Mouse (Mus musculus) liver, adult 2 months (tissue): ENCODE data around the gene Ssh1. TPM values are rescaled to one million over a fixed set of nuclear protein-coding genes. Genes with fewer than 3 reads are reported as not detected.

Experiments
- DNase-seq: peaks from one replicate; pipeline ENCODE4 v3.0.0-alpha.2; 2011; ENCODE audit warnings: low read depth, low spot score; ENCODE audit errors: extremely low read depth
- H3K27ac ChIP-seq: fragments of 200-500 bp; replicated peaks from 2 replicates; pipeline ENCODE4 v1.5.1; 2012; ENCODE audit warnings: low read depth, mild to moderate bottlenecking, control low read depth, inconsistent platforms, low read length; ENCODE audit not compliant: insufficient read depth
- H3K27me3 ChIP-seq: fragments of 200-500 bp; 2 replicates; pipeline ENCODE4 v1.6.1; 2012; ENCODE audit warnings: mild to moderate bottlenecking, moderate library complexity, low read length, inconsistent platforms; ENCODE audit not compliant: control insufficient read depth, insufficient read depth
- H3K36me3 ChIP-seq: fragments of 200-500 bp; 2 replicates; pipeline ENCODE4 v1.6.1; 2012; ENCODE audit warnings: low read length, inconsistent platforms; ENCODE audit not compliant: control insufficient read depth, insufficient read depth
- H3K4me1 ChIP-seq: fragments of 200-500 bp; 2 replicates; pipeline ENCODE4 v1.6.1; 2011; ENCODE audit warnings: low read length; ENCODE audit not compliant: control insufficient read depth, insufficient read depth
- H3K4me3 ChIP-seq: fragments of 200-500 bp; 2 replicates; pipeline ENCODE4 v1.5.1; 2011; ENCODE audit warnings: low read depth, mild to moderate bottlenecking, control low read depth, low read length, moderate library complexity; ENCODE audit not compliant: insufficient read depth
- H3K79me2 ChIP-seq: fragments of 200-500 bp; 2 replicates; pipeline ENCODE4 v1.6.1; 2012; ENCODE audit warnings: inconsistent platforms, mild to moderate bottlenecking, low read length, moderate library complexity; ENCODE audit not compliant: control insufficient read depth, insufficient read depth
- H3K9ac ChIP-seq: fragments of 200-500 bp; 2 replicates; pipeline ENCODE4 v1.6.1; 2012; ENCODE audit warnings: low read depth, mild to moderate bottlenecking, control low read depth, inconsistent platforms, low read length
- CTCF ChIP-seq: fragments of 200-500 bp; IDR thresholded peaks from 2 replicates; pipeline ENCODE4 v1.5.1; 2011; ENCODE audit warnings: low read depth, low read length, control low read depth
- POLR2A ChIP-seq: fragments of 200-500 bp; IDR thresholded peaks from 2 replicates; pipeline ENCODE4 v1.6.1; 2011; ENCODE audit warnings: low read length, control low read depth; ENCODE audit not compliant: insufficient read depth; ENCODE audit errors: extremely low read depth
- WGBS: fragments of 180-500 bp; shearing (Covaris S2); methylation state at CpG from one replicate; pipeline ENCODE4 v1.1.7; 2018; 5-methylcytosine and 5-hydroxymethylcytosine counted together
- polyA plus RNA-seq: library from polyadenylated mRNA; depleted of rRNA; stranded (reverse); fragments of >200 nt; gene quantifications from 2 replicates; pipeline ENCODE4 v1.2.3, GENCODE M21; 2012
- total RNA-seq: library from RNA; depleted of rRNA; stranded (reverse); fragments of >200 nt; gene quantifications from 2 replicates; pipeline ENCODE4 v1.2.3, GENCODE M21; 2014

Gene Ssh1
- total and polyA plus RNA-seq, 2 experiments = 1.6 to 5.5 TPM

DNA sequence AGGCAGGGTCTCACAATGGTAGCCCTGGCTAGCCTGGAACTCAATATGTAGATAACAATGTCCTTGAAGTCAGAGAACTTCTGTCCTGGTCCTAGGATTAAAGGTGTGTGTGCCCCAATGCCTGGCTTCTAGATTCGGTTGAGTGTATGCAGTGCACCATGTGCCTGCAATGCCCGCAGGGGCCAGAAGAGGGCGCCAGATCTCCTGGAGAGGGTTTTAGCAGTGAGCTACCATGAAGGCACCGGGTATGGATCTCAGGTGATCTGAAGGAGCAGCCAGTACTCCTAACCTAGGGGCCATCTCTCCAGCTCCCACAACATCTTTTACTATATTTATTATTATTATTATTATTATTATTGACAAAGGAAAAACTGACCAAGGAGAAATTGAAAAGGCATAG is 37.2 kb downstream of the Ssh1 start:
- Histone ChIP-seq H3K27me3 (no peaks in the 10 kb centered on the region), H3K4me1 (peaks cover 4% of the 10 kb centered on the region; the same call in 1 of the 2 replicates), H3K4me3 (no peak overlapping the region), H3K79me2 (no peaks in the 10 kb centered on the region), H3K36me3 (peaks cover 14% of the 10 kb centered on the region; the same call in 1 of the 2 replicates), H3K9ac (no peak overlapping the region), H3K27ac (no peak overlapping the region)
- TF ChIP-seq POLR2A (no peak), CTCF (peak; percentile 98)
- DNase-seq = peak; percentile 41
- WGBS = 8% methylated on average over 4 of the region's 4 CpGs

- Histone ChIP-seq H3K4me1 (peaks cover 4% of the 10 kb centered on the region; the same call in 1 of the 2 replicates), H3K9ac (no peak overlapping the region), H3K79me2 (no peaks in the 10 kb centered on the region), H3K27ac (no peak overlapping the region), H3K4me3 (no peak overlapping the region), H3K27me3 (no peaks in the 10 kb centered on the region), H3K36me3 (peaks cover 19% of the 10 kb centered on the region; the same call in 1 of the 2 replicates)
- 90% methylated on average over 8 of the region's 8 CpGs for WGBS
- DNase-seq = no peak
- no peak for TF ChIP-seq POLR2A
Measured at GRCm38 (mm10) chr5:113955691-113956090, 38.0 kb downstream of the Ssh1 start.

- TF ChIP-seq CTCF (no peak), POLR2A (no peak)
- Histone ChIP-seq H3K4me3 (no peak overlapping the region), H3K27ac (no peak overlapping the region), H3K9ac (no peak overlapping the region), H3K36me3 (peaks cover 22% of the 10 kb centered on the region; the same call in 1 of the 2 replicates), H3K4me1 (peaks cover 4% of the 10 kb centered on the region; the same call in 1 of the 2 replicates), H3K79me2 (no peaks in the 10 kb centered on the region), H3K27me3 (no peaks in the 10 kb centered on the region)
- 82% methylated on average over 5 of the region's 5 CpGs for WGBS
- DNase-seq = no peak
Measured at GRCm38 (mm10) chr5:113955281-113955680, 38.4 kb downstream of the Ssh1 start.

- Histone ChIP-seq H3K4me3 (no peak overlapping the region), H3K27ac (no peak overlapping the region), H3K79me2 (no peaks in the 10 kb centered on the region), H3K27me3 (no peaks in the 10 kb centered on the region), H3K9ac (no peak overlapping the region), H3K36me3 (peaks cover 23% of the 10 kb centered on the region; the same call in 1 of the 2 replicates), H3K4me1 (no peaks in the 10 kb centered on the region)
- 30% methylated on average over 7 of the region's 7 CpGs for WGBS
- peak; percentile 26 for DNase-seq
- TF ChIP-seq POLR2A = no peak
- TF ChIP-seq CTCF = peak; percentile 93
Measured at GRCm38 (mm10) chr5:113954421-113954820, 39.3 kb downstream of the Ssh1 start.

DNA sequence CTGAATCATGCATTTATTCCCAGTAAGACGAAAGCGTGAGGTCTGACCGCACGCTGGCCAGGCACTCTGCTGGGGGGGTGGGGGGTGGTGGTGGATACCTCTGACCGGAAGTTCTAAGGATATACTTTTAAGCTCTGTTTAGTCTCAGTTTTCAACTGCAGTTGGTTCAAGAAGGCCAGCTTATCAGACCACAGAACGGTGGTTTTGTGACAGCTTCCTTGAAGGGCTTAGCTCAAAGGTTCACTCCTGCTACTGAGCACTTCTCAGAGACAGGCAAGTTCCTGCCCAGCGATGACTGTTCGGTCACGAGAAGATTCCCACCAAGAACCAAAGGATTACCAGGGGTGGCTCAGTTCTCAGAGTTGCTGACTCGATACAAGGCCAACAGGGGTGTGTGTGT is 41.2 kb downstream of the Ssh1 start:
- H3K9ac ChIP-seq = no peak overlapping the region
- peaks cover 26% of the 10 kb centered on the region; the same call in 1 of the 2 replicates for H3K36me3 ChIP-seq
- TF ChIP-seq CTCF = no peak
- TF ChIP-seq POLR2A = no peak
- DNase-seq = no peak
- H3K4me1 ChIP-seq = no peaks in the 10 kb centered on the region
- 80% methylated on average over 10 of the region's 10 CpGs for WGBS
- H3K27ac ChIP-seq = no peak overlapping the region
- no peak overlapping the region for H3K4me3 ChIP-seq
- no peaks in the 10 kb centered on the region for H3K27me3 ChIP-seq
- H3K79me2 ChIP-seq = no peaks in the 10 kb centered on the region

DNA sequence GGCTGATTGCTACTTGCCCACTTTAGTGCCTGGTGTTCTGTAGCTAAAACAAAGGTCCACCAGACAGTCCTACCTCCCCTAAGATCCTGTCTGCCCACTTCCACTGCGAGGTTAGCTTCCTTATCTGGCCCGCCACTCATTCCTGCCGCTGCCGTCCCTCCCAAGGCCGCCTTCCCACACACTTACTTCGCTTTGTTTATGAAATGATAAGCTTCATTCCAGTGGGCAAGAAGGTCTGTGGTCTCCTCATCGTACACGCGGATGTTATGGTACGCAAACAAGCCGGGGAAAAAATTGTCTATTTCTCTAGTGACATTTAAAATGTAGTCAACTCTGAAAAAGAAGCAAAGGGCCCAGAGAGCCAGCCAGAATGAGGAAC is 42.0 kb downstream of the Ssh1 start:
- Histone ChIP-seq H3K27ac (no peak overlapping the region), H3K4me1 (no peaks in the 10 kb centered on the region), H3K27me3 (no peaks in the 10 kb centered on the region), H3K9ac (no peak overlapping the region), H3K36me3 (peaks cover 28% of the 10 kb centered on the region; the same call in 1 of the 2 replicates), H3K79me2 (no peaks in the 10 kb centered on the region), H3K4me3 (no peak overlapping the region)
- WGBS = 75% methylated on average over 11 of the region's 11 CpGs
- no peak for DNase-seq
- TF ChIP-seq POLR2A (no peak), CTCF (no peak)
